Mouse (Mus musculus) CH12.LX (cell line): Measurements from ENCODE around the gene Miga2.

Source experiments
- EP300 ChIP-seq: IDR thresholded peaks from 2 replicates; pipeline ENCODE4 v1.6.1; 2011; ENCODE audit warnings: low read length, improper control_type of control experiment
- MAFK ChIP-seq: IDR thresholded peaks from 2 replicates; pipeline ENCODE4 v1.6.1; 2011; ENCODE audit warnings: low read length, improper control_type of control experiment; ENCODE audit not compliant: insufficient replicate concordance
- POLR2AphosphoS2 ChIP-seq: IDR thresholded peaks from 2 replicates; pipeline ENCODE4 v1.6.1; 2011; ENCODE audit warnings: low read depth, low read length, improper control_type of control experiment
- ZC3H11A ChIP-seq: IDR thresholded peaks from 2 replicates; pipeline ENCODE4 v1.6.1; 2012; ENCODE audit warnings: low read depth, mild to moderate bottlenecking, inconsistent platforms, low read length, improper control_type of control experiment

GRCm38 (mm10) chr2:30362865-30363264, 1.2 kb upstream of the Miga2 start:
- TF ChIP-seq EP300: no peak
- TF ChIP-seq MAFK: no peak
- TF ChIP-seq ZC3H11A: no peak
- TF ChIP-seq POLR2AphosphoS2: no peak
